Mouse (Mus musculus): ENCODE data around the gene Fam111a.

DNA sequence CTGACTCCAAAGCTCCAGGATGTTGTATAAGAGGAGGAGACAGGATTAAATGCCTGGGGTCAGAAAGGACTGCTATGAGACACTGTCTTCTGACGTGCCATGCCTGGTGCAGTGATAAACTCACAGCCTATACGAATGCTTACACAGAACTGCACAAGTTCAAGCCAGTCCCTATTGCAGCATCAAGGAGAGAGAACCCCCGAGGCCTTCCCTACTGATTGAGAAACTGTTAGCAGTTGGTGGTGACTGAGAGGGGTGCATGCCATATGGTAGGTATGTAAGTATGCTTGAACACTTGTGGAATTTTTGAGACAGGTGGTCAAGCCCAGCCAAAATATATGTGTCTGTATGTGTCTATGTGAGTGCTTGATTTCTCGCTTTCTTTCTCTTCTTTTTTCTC lies 22.2 kb upstream of the Fam111a start:
- TF ChIP-seq CTCF (IDR thresholded peaks at IDR 0.05; ENCODE audit: borderline replicate concordance, extremely low read depth, insufficient read depth, insufficient read length): no peak
- no peak for TF ChIP-seq POLR2A (IDR thresholded peaks at IDR 0.05; ENCODE audit: borderline replicate concordance, extremely low read depth, insufficient read depth, insufficient read length, poor library complexity, severe bottlenecking)

Data from brain, embryonic 14.5 days (tissue).